Mouse (Mus musculus) neutrophil, adult 83 days (primary cell): ENCODE results near the gene Mknk2. TPM values are rescaled to one million over a fixed set of nuclear protein-coding genes. Genes with fewer than 3 reads are reported as not detected.

Experiments used
- total RNA-seq, 2 experiments: library from RNA; stranded (reverse); gene quantifications; one replicate each; pipeline ENCODE4 v1.2.4; 2023

The Mknk2 gene
- total RNA-seq: 100 to 1,000 TPM; 187 to 191 TPM

DNA sequence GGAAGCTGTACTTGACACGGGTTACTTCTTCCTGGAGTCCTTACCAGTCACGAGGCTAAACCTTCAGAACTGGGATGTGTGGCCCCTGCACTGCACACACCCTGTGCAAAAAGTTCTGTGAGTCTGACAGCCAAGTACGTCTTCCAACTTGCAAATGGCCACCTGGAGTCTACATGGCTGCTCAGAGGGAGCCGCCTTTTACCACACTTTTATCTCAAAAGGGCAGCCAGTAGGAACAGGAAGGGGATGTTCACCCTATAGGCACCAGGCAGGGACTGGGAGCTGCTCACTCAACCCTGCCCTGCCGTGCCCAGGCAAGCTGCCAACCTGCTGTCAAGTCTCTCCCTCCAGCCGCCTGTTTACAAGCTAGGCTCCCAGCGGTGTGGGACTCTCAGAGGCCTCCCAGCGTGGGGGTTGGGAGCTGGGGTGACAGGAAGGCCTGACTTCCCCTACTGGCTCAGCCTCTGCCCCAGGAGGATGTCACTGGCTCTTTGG lies at the start of gene Mknk2:
Mknk2 (minus strand) TSS at position 171 of the 495 bp plus-strand sequence.

GRCm38 (mm10) chr10:80701721-80702535 lies 24.0 kb upstream of the Mknk2 start, which contains the start of the genes Mob3a and Izumo4:
Gene Mob3a, minus strand, starts transcription at chr10:80701977.
Gene Izumo4, plus strand, starts transcription at chr10:80702184.

DNA sequence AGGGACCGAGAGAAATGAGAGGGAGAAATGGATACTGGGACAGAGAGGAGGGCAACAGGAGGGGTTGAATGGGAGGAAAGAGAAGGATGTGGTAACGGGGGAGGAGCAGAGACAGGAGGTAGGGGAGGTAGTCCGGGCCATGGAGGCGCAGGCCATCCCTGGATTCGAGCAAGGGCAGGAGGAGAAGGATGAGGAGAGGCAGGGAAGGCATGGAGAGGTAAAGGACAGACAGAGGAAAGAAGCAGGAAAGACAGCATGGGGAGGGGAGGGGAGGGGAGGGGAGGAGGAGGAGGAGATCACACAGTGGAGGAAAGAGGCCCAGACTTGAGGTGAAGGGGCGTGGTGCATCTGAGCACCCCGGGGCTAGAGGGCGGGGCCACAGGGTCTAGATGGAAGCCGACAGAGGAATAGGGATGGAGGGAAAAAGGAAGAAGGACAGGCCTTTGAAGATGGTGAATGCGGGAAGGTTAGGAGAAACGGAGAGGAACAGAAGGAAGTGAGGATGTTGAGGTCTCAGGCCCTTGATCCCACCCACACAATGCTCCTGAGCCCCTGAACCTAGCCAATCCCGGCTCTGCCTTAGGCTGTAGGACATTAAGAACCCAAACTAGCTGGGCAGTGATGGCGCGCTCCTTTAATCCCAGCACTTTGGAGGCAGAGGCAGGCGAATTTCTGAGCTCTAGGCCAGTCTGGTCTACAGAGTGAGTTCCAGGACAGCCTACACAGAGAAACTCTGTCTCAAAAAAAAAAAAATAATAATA lies 20.9 kb downstream of the Mknk2 start, which contains the start of gene Btbd2:
Btbd2 (minus strand) TSS at position 209 of the 761 bp plus-strand sequence.

DNA sequence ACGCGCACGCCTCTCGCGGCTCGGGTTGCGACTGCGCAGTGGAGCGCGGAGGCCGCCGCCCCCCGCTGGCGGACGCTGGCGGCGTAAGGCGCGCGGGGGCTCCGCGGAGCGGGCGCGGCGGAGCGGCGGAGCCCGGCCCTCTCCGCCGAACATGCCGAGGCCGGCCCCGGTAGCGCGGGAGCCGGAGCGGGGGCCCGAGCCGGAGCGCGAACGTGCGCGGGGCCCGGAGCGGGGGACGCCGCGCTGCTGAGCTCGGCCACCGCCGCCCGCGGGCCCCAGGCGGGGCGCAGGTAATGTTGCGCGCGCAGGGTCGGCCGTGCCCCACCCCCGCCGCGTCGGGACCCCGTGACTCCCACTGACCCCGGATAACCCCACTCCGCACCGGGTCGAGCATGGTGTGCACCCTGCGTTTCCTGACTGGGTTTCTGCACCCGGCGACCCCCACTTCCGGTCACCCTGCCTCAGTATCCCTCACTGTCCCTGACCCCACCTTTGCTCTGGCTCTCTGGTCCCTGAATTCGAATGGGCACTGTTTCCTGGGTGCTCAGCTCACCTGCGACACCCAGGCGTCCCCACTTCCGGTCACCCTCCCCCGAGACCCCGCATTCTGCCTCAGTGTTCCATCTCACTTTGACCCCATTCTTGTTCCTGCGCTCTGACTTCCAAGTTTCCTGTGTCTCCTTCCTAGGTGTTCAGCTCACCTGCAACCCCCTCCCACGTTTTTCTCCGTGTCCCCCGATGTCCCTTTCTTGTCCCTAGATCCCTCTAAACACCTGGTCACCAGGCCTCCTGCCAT lies 55.1 kb downstream of the Mknk2 start, which contains the start of gene Csnk1g2:
Csnk1g2 (plus strand) TSS at position 178 of the 796 bp plus-strand sequence.

Other genes with a start within 250 kb of the Mknk2 start
- gene Tcf3, start 244.5 kb downstream of the Mknk2 start, total RNA-seq: 10 to 100 TPM; 50.5 to 63.1 TPM
- gene Onecut3, start 183.3 kb downstream of the Mknk2 start, total RNA-seq: not detected
- under 1 TPM; 0.11 TPM for gene Atp8b3, start 139.0 kb downstream of the Mknk2 start, total RNA-seq
- 10 to 100 TPM; 55.9 to 56.9 TPM for gene Rexo1, start 116.6 kb downstream of the Mknk2 start, total RNA-seq
- gene Klf16, start 100.8 kb downstream of the Mknk2 start, total RNA-seq: 10 to 100 TPM in 1 of 2 experiments, 1 to 10 TPM in 1; 8.4 to 10.7 TPM
- gene Abhd17a, start 87.8 kb downstream of the Mknk2 start, total RNA-seq: 10 to 100 TPM; 40.9 to 44.3 TPM
- gene Scamp4, start 75.2 kb downstream of the Mknk2 start, total RNA-seq: 10 to 100 TPM; 11.1 to 12.5 TPM
- 1 to 10 TPM; 1.3 to 2.9 TPM for gene Adat3, start 75.2 kb downstream of the Mknk2 start, total RNA-seq
- gene Gm49322, start 72.1 kb downstream of the Mknk2 start, total RNA-seq: under 1 TPM; 0.29 to 0.70 TPM
- gene Csnk1g2, start 55.3 kb downstream of the Mknk2 start, total RNA-seq: 100 to 1,000 TPM in 1 of 2 experiments, 10 to 100 TPM in 1; 96.3 to 120 TPM
- 10 to 100 TPM; 19.2 to 23.8 TPM for gene Btbd2, start 21.0 kb downstream of the Mknk2 start, total RNA-seq
- gene Mob3a, start 23.9 kb upstream of the Mknk2 start, total RNA-seq: 100 to 1,000 TPM; 124 TPM
- 1 to 10 TPM; 8.5 to 10.0 TPM for gene Izumo4, start 24.1 kb upstream of the Mknk2 start, total RNA-seq
- 10 to 100 TPM; 91.5 to 95.8 TPM for gene Ap3d1, start 64.2 kb upstream of the Mknk2 start, total RNA-seq
- 10 to 100 TPM; 30.9 to 33.4 TPM for gene Dot1l, start 77.1 kb upstream of the Mknk2 start, total RNA-seq
- 10 to 100 TPM; 44.1 to 48.2 TPM for gene Sf3a2, start 120.1 kb upstream of the Mknk2 start, total RNA-seq
- gene Plekhj1, start 120.5 kb upstream of the Mknk2 start, total RNA-seq: 10 to 100 TPM; 70.8 to 77.6 TPM
- 1 to 10 TPM in 1 of 2 experiments, under 1 TPM in 1; 0.94 to 1.1 TPM for gene Amh, start 127.1 kb upstream of the Mknk2 start, total RNA-seq
- not detected for gene Jsrp1, start 135.4 kb upstream of the Mknk2 start, total RNA-seq
- gene Oaz1, start 148.5 kb upstream of the Mknk2 start, total RNA-seq: 100 to 1,000 TPM; 551 to 600 TPM
- not detected for gene Lingo3, start 165.9 kb upstream of the Mknk2 start, total RNA-seq
- 10 to 100 TPM; 14.4 to 14.7 TPM for gene Lsm7, start 177.1 kb upstream of the Mknk2 start, total RNA-seq
- gene Sppl2b, start 177.2 kb upstream of the Mknk2 start, total RNA-seq: 10 to 100 TPM; 23.9 to 34.6 TPM
- gene Tmprss9, start 193.7 kb upstream of the Mknk2 start, total RNA-seq: not detected
- gene Timm13, start 222.9 kb upstream of the Mknk2 start, total RNA-seq: 10 to 100 TPM; 46.4 to 48.9 TPM
- 10 to 100 TPM; 22.0 to 24.2 TPM for gene Lmnb2, start 240.1 kb upstream of the Mknk2 start, total RNA-seq